Mouse (Mus musculus): ENCODE results near the gene Gm32742. TPM values are rescaled to one million over a fixed set of nuclear protein-coding genes. Genes with fewer than 3 reads are reported as not detected.

The Gm32742 gene
- polyA plus RNA-seq, 1 experiment, result 0.01 TPM

DNA sequence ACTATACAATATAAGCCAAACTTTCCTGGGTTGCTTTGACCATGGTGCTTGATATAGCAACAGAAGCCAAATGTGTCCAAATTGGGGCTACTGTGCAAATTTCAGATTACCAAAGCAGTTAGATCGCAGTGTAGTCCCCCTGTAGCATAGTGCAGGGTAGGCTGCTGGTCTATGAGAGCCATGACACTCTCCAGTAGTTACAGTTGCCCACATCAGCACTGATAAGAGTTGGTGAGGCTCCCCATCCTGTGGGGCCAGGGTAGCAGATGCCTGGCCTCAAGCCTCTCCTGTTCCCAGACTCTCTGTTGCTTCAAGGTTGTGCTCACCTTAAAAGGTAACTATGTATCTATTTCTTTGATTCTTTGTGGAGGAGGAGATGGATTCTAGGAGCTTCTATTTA is 27.5 kb downstream of the Gm32742 start:
- H3K36me3 ChIP-seq (ENCODE audit: control insufficient read depth, insufficient read depth), result no peaks in the 10 kb centered on the region
- H3K79me3 ChIP-seq (ENCODE audit: low read depth), result no peaks in the 10 kb centered on the region
- no peaks in the 10 kb centered on the region for H3K27me3 ChIP-seq (ENCODE audit: control insufficient read depth, insufficient read depth, insufficient read length)
- TF ChIP-seq MAX (IDR thresholded peaks at IDR 0.05) (no peak), FOSL1 (IDR thresholded peaks at IDR 0.05; ENCODE audit: insufficient read depth, low read length, poor library complexity, severe bottlenecking) (no peak), CTCF (IDR thresholded peaks at IDR 0.05; ENCODE audit: control insufficient read depth, insufficient read depth, insufficient read length) (no peak), USF1 (IDR thresholded peaks at IDR 0.05; ENCODE audit: low read depth) (no peak), MYOG (IDR thresholded peaks at IDR 0.05; ENCODE audit: control insufficient read depth, extremely low read depth, insufficient read length) (no peak), CEBPB (IDR thresholded peaks at IDR 0.05; ENCODE audit: low read depth) (no peak), MYOD1 (IDR thresholded peaks at IDR 0.05; ENCODE audit: control insufficient read depth, insufficient read length, low read depth) (no peak)
- no peak overlapping the region for H3ac ChIP-seq (ENCODE audit: control insufficient read depth, insufficient read length, low read depth)
- H3K4me3 ChIP-seq (ENCODE audit: insufficient read depth, poor library complexity, severe bottlenecking), result no peak overlapping the region
- no peaks in the 10 kb centered on the region for H3K79me2 ChIP-seq (ENCODE audit: control insufficient read depth, insufficient read depth)

DNA sequence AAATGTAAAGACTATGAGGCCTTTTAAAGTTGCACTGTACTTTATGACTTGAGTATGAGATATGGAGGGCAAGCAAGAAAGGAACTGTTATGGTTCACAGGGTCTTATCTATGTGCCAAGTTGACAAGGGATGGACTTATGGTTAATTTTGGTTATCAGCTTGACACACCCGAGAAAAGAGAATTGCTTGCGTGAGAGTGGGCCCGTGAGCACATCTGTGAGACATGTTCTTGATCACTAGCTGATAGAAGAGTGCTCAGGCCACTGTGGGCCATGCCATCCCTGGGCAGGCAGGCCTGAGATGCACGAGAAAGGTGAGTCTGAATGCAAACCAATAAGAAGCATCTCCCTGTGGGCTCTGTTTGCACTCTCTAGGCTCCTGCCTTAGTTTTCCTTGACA is 27.9 kb downstream of the Gm32742 start:
- no peaks in the 10 kb centered on the region for H3K79me2 ChIP-seq (ENCODE audit: control insufficient read depth, insufficient read depth)
- no peak overlapping the region for H3ac ChIP-seq (ENCODE audit: control insufficient read depth, insufficient read length, low read depth)
- H3K4me3 ChIP-seq (ENCODE audit: insufficient read depth, poor library complexity, severe bottlenecking), result no peak overlapping the region
- no peaks in the 10 kb centered on the region for H3K36me3 ChIP-seq (ENCODE audit: control insufficient read depth, insufficient read depth)
- no peaks in the 10 kb centered on the region for H3K79me3 ChIP-seq (ENCODE audit: low read depth)
- no peaks in the 10 kb centered on the region for H3K27me3 ChIP-seq (ENCODE audit: control insufficient read depth, insufficient read depth, insufficient read length)
- TF ChIP-seq CTCF (IDR thresholded peaks at IDR 0.05; ENCODE audit: control insufficient read depth, insufficient read depth, insufficient read length) (no peak), USF1 (IDR thresholded peaks at IDR 0.05; ENCODE audit: low read depth) (no peak), CEBPB (IDR thresholded peaks at IDR 0.05; ENCODE audit: low read depth) (no peak), FOSL1 (IDR thresholded peaks at IDR 0.05; ENCODE audit: insufficient read depth, low read length, poor library complexity, severe bottlenecking) (no peak), MYOD1 (IDR thresholded peaks at IDR 0.05; ENCODE audit: control insufficient read depth, insufficient read length, low read depth) (no peak), MAX (IDR thresholded peaks at IDR 0.05) (no peak), MYOG (IDR thresholded peaks at IDR 0.05; ENCODE audit: control insufficient read depth, extremely low read depth, insufficient read length) (no peak)

DNA sequence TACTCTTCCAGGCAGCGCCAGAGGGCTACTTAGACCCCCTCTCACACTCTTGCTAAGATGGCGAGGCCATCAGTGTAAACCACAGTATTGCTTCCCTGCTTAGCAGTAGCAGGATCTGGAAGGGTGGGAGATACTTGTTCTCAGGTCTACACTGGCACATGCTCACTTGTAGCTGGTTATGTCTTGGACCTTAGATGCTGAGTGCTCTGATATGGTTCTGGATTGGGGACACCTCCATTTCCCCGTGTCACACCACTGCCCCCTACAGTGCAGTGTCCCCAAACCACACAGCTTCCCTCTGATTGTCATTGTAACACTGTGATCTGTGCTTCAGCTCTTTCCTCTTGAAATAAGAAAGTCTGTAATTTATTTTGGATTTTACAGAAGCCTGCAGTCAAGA is 28.3 kb downstream of the Gm32742 start:
- H3K79me3 ChIP-seq (ENCODE audit: low read depth), result no peaks in the 10 kb centered on the region
- no peak for TF ChIP-seq CEBPB (IDR thresholded peaks at IDR 0.05; ENCODE audit: low read depth)
- TF ChIP-seq MAX (IDR thresholded peaks at IDR 0.05), result no peak
- no peak overlapping the region for H3K4me3 ChIP-seq (ENCODE audit: insufficient read depth, poor library complexity, severe bottlenecking)
- no peaks in the 10 kb centered on the region for H3K79me2 ChIP-seq (ENCODE audit: control insufficient read depth, insufficient read depth)
- no peak overlapping the region for H3ac ChIP-seq (ENCODE audit: control insufficient read depth, insufficient read length, low read depth)
- H3K36me3 ChIP-seq (ENCODE audit: control insufficient read depth, insufficient read depth), result no peaks in the 10 kb centered on the region
- H3K27me3 ChIP-seq (ENCODE audit: control insufficient read depth, insufficient read depth, insufficient read length), result no peaks in the 10 kb centered on the region

DNA sequence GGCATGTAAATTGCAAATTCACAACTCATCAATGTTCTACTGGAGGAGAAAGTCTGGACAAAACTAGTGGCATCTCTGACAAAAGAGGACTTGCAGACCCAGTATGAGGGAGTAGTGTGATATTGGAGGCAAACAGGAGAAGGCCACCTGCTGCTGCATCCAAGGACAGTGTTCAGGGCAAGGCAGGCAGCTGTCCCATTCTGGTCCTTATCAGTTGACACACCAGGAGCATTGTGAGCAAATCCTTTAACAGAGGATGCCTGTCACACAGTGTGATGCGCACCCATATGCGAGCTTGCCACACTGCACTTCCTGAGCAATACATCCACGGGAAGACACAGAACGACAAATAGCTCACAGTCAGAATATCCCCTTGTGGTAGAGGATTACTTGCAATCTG is 50.5 kb downstream of the Gm32742 start:
- Histone ChIP-seq H3K79me3 (ENCODE audit: low read depth) (no peaks in the 10 kb centered on the region), H3K4me3 (ENCODE audit: insufficient read depth, poor library complexity, severe bottlenecking) (no peak overlapping the region), H3K79me2 (ENCODE audit: control insufficient read depth, insufficient read depth) (no peaks in the 10 kb centered on the region), H3ac (ENCODE audit: control insufficient read depth, insufficient read length, low read depth) (no peak overlapping the region), H3K27me3 (ENCODE audit: control insufficient read depth, insufficient read depth, insufficient read length) (no peaks in the 10 kb centered on the region), H3K36me3 (ENCODE audit: control insufficient read depth, insufficient read depth) (no peaks in the 10 kb centered on the region)
- TF ChIP-seq MYOD1 (IDR thresholded peaks at IDR 0.05; ENCODE audit: control insufficient read depth, insufficient read length, low read depth), result no peak
- no peak for TF ChIP-seq CEBPB (IDR thresholded peaks at IDR 0.05; ENCODE audit: low read depth)
- no peak for TF ChIP-seq USF1 (IDR thresholded peaks at IDR 0.05; ENCODE audit: low read depth)
- no peak for TF ChIP-seq MYOG (IDR thresholded peaks at IDR 0.05; ENCODE audit: control insufficient read depth, extremely low read depth, insufficient read length)
- TF ChIP-seq CTCF (IDR thresholded peaks at IDR 0.05; ENCODE audit: control insufficient read depth, insufficient read depth, insufficient read length), result no peak
- no peak for TF ChIP-seq FOSL1 (IDR thresholded peaks at IDR 0.05; ENCODE audit: insufficient read depth, low read length, poor library complexity, severe bottlenecking)
- no peak for TF ChIP-seq MAX (IDR thresholded peaks at IDR 0.05)

DNA sequence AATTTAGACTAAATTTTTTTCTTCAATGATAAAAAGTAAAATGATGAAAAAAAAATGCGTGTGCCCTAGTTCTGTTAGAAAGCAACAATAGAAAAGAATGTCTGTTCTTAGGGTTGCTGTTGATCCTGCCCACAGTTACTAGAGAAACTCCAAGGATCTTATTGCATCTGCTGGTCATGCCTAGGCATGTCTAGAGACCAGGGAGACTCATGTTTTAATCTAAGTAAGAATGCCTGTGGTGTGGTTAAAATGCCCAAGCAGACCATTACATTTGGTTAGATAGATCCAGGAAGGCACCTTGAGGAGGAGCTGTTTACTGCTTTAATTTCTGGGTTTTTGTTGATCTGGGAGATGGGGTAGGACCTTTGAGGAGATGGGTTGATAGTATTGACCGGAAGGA is 59.6 kb downstream of the Gm32742 start:
- no peak for TF ChIP-seq MYOD1 (IDR thresholded peaks at IDR 0.05; ENCODE audit: control insufficient read depth, insufficient read length, low read depth)
- TF ChIP-seq MAX (IDR thresholded peaks at IDR 0.05), result no peak
- no peak for TF ChIP-seq CEBPB (IDR thresholded peaks at IDR 0.05; ENCODE audit: low read depth)
- no peak for TF ChIP-seq FOSL1 (IDR thresholded peaks at IDR 0.05; ENCODE audit: insufficient read depth, low read length, poor library complexity, severe bottlenecking)
- no peak for TF ChIP-seq USF1 (IDR thresholded peaks at IDR 0.05; ENCODE audit: low read depth)
- no peak for TF ChIP-seq CTCF (IDR thresholded peaks at IDR 0.05; ENCODE audit: control insufficient read depth, insufficient read depth, insufficient read length)
- TF ChIP-seq MYOG (IDR thresholded peaks at IDR 0.05; ENCODE audit: control insufficient read depth, extremely low read depth, insufficient read length), result no peak
- H3K36me3 ChIP-seq (ENCODE audit: control insufficient read depth, insufficient read depth), result no peaks in the 10 kb centered on the region
- H3K79me2 ChIP-seq (ENCODE audit: control insufficient read depth, insufficient read depth), result no peaks in the 10 kb centered on the region
- H3K4me3 ChIP-seq (ENCODE audit: insufficient read depth, poor library complexity, severe bottlenecking), result no peak overlapping the region
- no peak overlapping the region for H3ac ChIP-seq (ENCODE audit: control insufficient read depth, insufficient read length, low read depth)
- H3K79me3 ChIP-seq (ENCODE audit: low read depth), result no peaks in the 10 kb centered on the region
- no peaks in the 10 kb centered on the region for H3K27me3 ChIP-seq (ENCODE audit: control insufficient read depth, insufficient read depth, insufficient read length)

DNA sequence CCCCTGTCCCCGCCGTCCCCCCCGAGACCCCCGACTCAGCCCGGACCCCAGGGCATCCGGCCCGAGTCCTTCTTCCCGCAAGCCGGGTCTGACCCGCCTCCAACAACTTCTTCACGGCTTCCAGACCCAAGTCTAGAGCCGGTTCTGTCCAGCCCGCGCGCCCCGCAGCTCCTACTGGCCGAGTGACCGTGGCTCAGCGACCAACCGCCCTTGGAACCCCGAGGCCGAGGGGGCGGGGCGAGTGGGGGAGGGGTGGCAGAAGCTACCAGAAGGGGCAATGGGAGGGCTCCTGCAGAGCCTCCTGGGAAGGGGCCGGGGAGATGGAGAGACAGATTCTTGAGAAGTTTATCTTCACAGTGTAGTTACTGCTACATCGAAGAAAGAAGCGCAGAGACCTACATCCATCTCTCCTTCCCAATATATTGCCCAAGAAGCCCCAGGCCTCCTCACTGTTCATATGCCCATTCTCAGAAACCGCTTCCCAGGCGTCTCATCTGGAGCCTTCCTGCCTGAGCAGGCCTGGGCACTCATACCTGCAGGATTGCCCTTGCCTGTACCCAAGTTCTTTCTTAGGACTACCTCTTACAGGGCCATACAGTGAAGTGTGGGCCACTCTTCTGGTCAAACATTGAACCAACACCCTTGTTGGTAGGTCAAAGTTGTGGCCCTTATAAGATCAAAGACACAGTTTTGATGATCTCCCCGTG is 61.4 kb downstream of the Gm32742 start:
- H3K79me3 ChIP-seq (ENCODE audit: low read depth), result no peaks in the 10 kb centered on the region
- TF ChIP-seq MYOG (IDR thresholded peaks at IDR 0.05; ENCODE audit: control insufficient read depth, extremely low read depth, insufficient read length), result no peak
- TF ChIP-seq CTCF (IDR thresholded peaks at IDR 0.05; ENCODE audit: control insufficient read depth, insufficient read depth, insufficient read length), result no peak
- TF ChIP-seq MAX (IDR thresholded peaks at IDR 0.05), result no peak
- TF ChIP-seq USF1 (IDR thresholded peaks at IDR 0.05; ENCODE audit: low read depth), result no peak
- no peak for TF ChIP-seq MYOD1 (IDR thresholded peaks at IDR 0.05; ENCODE audit: control insufficient read depth, insufficient read length, low read depth)
- TF ChIP-seq FOSL1 (IDR thresholded peaks at IDR 0.05; ENCODE audit: insufficient read depth, low read length, poor library complexity, severe bottlenecking), result no peak
- no peak for TF ChIP-seq CEBPB (IDR thresholded peaks at IDR 0.05; ENCODE audit: low read depth)
- H3K79me2 ChIP-seq (ENCODE audit: control insufficient read depth, insufficient read depth), result no peaks in the 10 kb centered on the region
- peak overlapping the region; percentile 31 for H3K4me3 ChIP-seq (ENCODE audit: insufficient read depth, poor library complexity, severe bottlenecking)
- no peaks in the 10 kb centered on the region for H3K36me3 ChIP-seq (ENCODE audit: control insufficient read depth, insufficient read depth)
- no peaks in the 10 kb centered on the region for H3K27me3 ChIP-seq (ENCODE audit: control insufficient read depth, insufficient read depth, insufficient read length)
- H3ac ChIP-seq (ENCODE audit: control insufficient read depth, insufficient read length, low read depth), result peak overlapping the region; percentile 69
